Mouse (Mus musculus) ovary, adult 18-20 months (tissue): Measurements from ENCODE around the gene Prrg1.
A peak's percentile ranks its signal among the peaks of the same experiment; 100 is the strongest.
"Not testable (repeated sequence)": the region's sequence is repeated elsewhere in the genome, so short reads cannot be mapped to it uniquely, and the experiment has no call there.

Experiments
- DNase-seq: peaks from one replicate; pipeline ENCODE4 v3.0.0; 2022; ENCODE audit warnings: low spot score, mixed read lengths

Prrg1 gene

GRCm38 (mm10) chrX:78583202-78584004 lies at the start of gene Prrg1:
Gene Prrg1 (minus strand): TSS chrX:78583896.
- DNase-seq: peak; percentile 68

GRCm38 (mm10) chrX:78605814-78606213 lies 22.1 kb upstream of the Prrg1 start:
- no peak for DNase-seq

- no peak for DNase-seq
These were observed 9.4 kb upstream of the Prrg1 start for GRCm38 (mm10) chrX:78593138-78593537.

- peak; percentile 39 for DNase-seq
These were observed 868 bp downstream of the Prrg1 start for GRCm38 (mm10) chrX:78582854-78583201.

- no peak for DNase-seq
These were observed 20.2 kb downstream of the Prrg1 start for GRCm38 (mm10) chrX:78563451-78563850.

GRCm38 (mm10) chrX:78553399-78553798 lies 30.3 kb downstream of the Prrg1 start:
- no peak for DNase-seq

- no peak for DNase-seq
These were observed 31.0 kb downstream of the Prrg1 start for GRCm38 (mm10) chrX:78552704-78553103.

GRCm38 (mm10) chrX:78547696-78548095 lies 36.0 kb downstream of the Prrg1 start:
- DNase-seq: no peak

- no peak for DNase-seq
These were observed 44.0 kb downstream of the Prrg1 start for GRCm38 (mm10) chrX:78539734-78540133.

- no peak for DNase-seq
These were observed 44.9 kb downstream of the Prrg1 start for GRCm38 (mm10) chrX:78538632-78539316.

GRCm38 (mm10) chrX:78518301-78518700 lies 65.4 kb downstream of the Prrg1 start:
- DNase-seq: no peak

GRCm38 (mm10) chrX:78482987-78483386 lies 100.7 kb downstream of the Prrg1 start:
- DNase-seq: no peak

GRCm38 (mm10) chrX:78479710-78480109 lies 104.0 kb downstream of the Prrg1 start:
- DNase-seq: no peak

GRCm38 (mm10) chrX:78434357-78434756 lies 149.3 kb downstream of the Prrg1 start:
- no peak for DNase-seq

GRCm38 (mm10) chrX:78403346-78403745 lies 180.3 kb downstream of the Prrg1 start:
- not testable (repeated sequence) for DNase-seq
